ENCODE assay signal across 22 mouse cellular contexts in the genomic region with DNA sequence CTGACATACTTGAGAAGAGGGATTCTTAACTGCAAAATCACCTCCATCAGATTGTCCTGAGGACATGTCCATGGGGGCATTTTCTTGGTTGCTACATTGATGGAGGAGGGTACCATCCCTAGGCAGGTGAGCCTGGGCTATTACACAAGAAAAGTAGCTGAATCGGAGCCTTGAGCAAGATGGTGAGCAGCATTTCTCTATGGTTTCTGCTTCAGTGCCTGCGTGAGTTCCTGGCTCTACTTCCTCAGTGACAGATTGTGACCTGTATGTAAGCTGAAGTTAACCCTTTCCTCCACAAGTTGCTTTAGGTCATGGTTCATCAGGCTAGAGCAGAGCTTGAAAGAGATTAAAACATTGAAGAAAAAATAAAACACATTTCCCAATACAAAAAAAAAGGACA. TPM values are rescaled to one million over a fixed set of nuclear protein-coding genes. Genes with fewer than 3 reads are reported as not detected.
DNase-seq lines count a peak whose midpoint lies in the region; ATAC-seq lines count a peak whose summit lies in the region.
"Had no signal": no experiment of that assay in that cellular context is flagged by ENCODE, and none has a peak within 500 bp of the region (broad histone marks: within the 10 kb centered on the region; RNA-seq: fewer than 3 reads in every experiment).

No protein-coding gene starts in this region.

- no peaks in the 10 kb centered on the region for H3K36me3 ChIP-seq in kidney, embryonic 15.5 days
- H3K36me3 ChIP-seq: embryonic facial prominence, embryonic 15.5 days; hindbrain, embryonic 12.5 days; lung, embryonic 15.5 days had no signal

- H3K27ac ChIP-seq in kidney, embryonic 15.5 days = no peak overlapping the region
- H3K27ac ChIP-seq: embryonic facial prominence, embryonic 15.5 days; hindbrain, embryonic 12.5 days; lung, embryonic 15.5 days; macrophage had no signal

- H3K9me3 ChIP-seq in kidney, embryonic 15.5 days (replicated peaks) = no peaks in the 10 kb centered on the region
- H3K9me3 ChIP-seq: embryonic facial prominence, embryonic 15.5 days; hindbrain, embryonic 12.5 days; lung, embryonic 15.5 days had no signal

- no peak overlapping the region for H3K4me2 ChIP-seq in kidney, embryonic 15.5 days
- H3K4me2 ChIP-seq: embryonic facial prominence, embryonic 15.5 days; hindbrain, embryonic 12.5 days; liver, embryonic 11.5 days; lung, embryonic 15.5 days had no signal

- no peak overlapping the region for H3K4me3 ChIP-seq in kidney, embryonic 15.5 days (replicated peaks)
- H3K4me3 ChIP-seq: embryonic facial prominence, embryonic 15.5 days; hindbrain, embryonic 12.5 days; lung, embryonic 15.5 days had no signal

- peaks cover 27% of the 10 kb centered on the region for H3K4me1 ChIP-seq in kidney, embryonic 15.5 days
- H3K4me1 ChIP-seq: embryonic facial prominence, embryonic 15.5 days; hindbrain, embryonic 12.5 days had no signal

- ATAC-seq in megakaryocyte, adult 5-6 weeks (ENCODE audit: poor library complexity, severe bottlenecking) = peak; percentile 72
- no peak for ATAC-seq in kidney, embryonic 15.5 days (replicated peaks; ENCODE audit: low FRiP score)
- ATAC-seq: forebrain, postnatal 0 days; Patski had no signal

- no peaks in the 10 kb centered on the region for H3K27me3 ChIP-seq in kidney, embryonic 15.5 days
- H3K27me3 ChIP-seq: embryonic facial prominence, embryonic 15.5 days; hindbrain, embryonic 12.5 days; lung, embryonic 15.5 days; Patski had no signal

- DNase-seq in B cell, adult 2 months = peak; percentile 14 to 16
- DNase-seq in brain, adult 2 months (ENCODE audit: low read depth, low spot score) = peak; percentile 83
- DNase-seq in cerebellum, adult 9-10 months = peak; percentile 71
- no peak for DNase-seq in adrenal gland, adult 2 months
- no peak for DNase-seq in left cerebral cortex, adult 8-10 months (ENCODE audit: low spot score in 2 of 2)
- DNase-seq in layer of hippocampus, adult 9-11 months = no peak
- DNase-seq: adrenal gland, postnatal 25 days; embryo, embryonic 11 days; forebrain, postnatal 0 days; gastrocnemius, postnatal 36 days; kidney, adult 8-10 months; midbrain, embryonic 14.5 days; thymus, postnatal 36 days had no signal

- 18% methylated on average over 2 of the region's 2 CpGs for WGBS in kidney, embryonic 15.5 days

- no peak overlapping the region for H3K9ac ChIP-seq in kidney, embryonic 15.5 days
- H3K9ac ChIP-seq: embryonic facial prominence, embryonic 15.5 days; forebrain, postnatal 0 days; hindbrain, embryonic 12.5 days; lung, embryonic 15.5 days had no signal

RNA-seq across cellular contexts. Expression of gene Plekhs1, which starts 6.1 kb away (rescaled TPM):
- total RNA-seq in megakaryocyte, adult 5-6 weeks (2015) = 0.14 TPM in 1 of 2 replicates, not detected in the other
- total RNA-seq in megakaryocyte, adult 5-6 weeks (2017) = 0.07 TPM in 1 of 2 replicates, not detected in the other
- under 1 TPM; 0.24 to 0.37 TPM for total RNA-seq in adrenal gland, adult 2 months (2021)
- 0.10 TPM in 1 of 2 replicates, not detected in the other for polyA plus RNA-seq in adrenal gland, adult 2 months (2012; rRNA removed)
- total RNA-seq in left cerebral cortex, adult 8-10 months (2022) = 1 to 10 TPM in 1 of 4 experiments, under 1 TPM in 3; 0.34 to 1.0 (median 0.79) TPM
- polyA plus RNA-seq in kidney, embryonic 15.5 days (2015; fragmentation: Nextera tagmentation; extraction: Ambion mirVana) = 0.74 and 1.0 TPM in 2 replicates
- polyA plus RNA-seq: limb, embryonic 11.5 days; liver, embryonic 11.5 days; macrophage had no signal

RNA-seq across cellular contexts. Expression of gene Casp7, which starts 58.4 kb away (rescaled TPM):
- 35.8 and 41.4 TPM in 2 replicates for total RNA-seq in megakaryocyte, adult 5-6 weeks (2015)
- total RNA-seq in megakaryocyte, adult 5-6 weeks (2017) = 30.3 and 31.4 TPM in 2 replicates
- total RNA-seq in adrenal gland, adult 2 months (2021) = 1 to 10 TPM; 7.3 to 7.9 TPM
- 3.8 and 4.2 TPM in 2 replicates for polyA plus RNA-seq in adrenal gland, adult 2 months (2012; rRNA removed)
- 1 to 10 TPM; 3.7 to 4.6 (median 4.0) TPM for total RNA-seq in left cerebral cortex, adult 8-10 months (2022)
- 26.1 and 27.0 TPM in 2 replicates for polyA plus RNA-seq in kidney, embryonic 15.5 days (2015; fragmentation: Nextera tagmentation; extraction: Ambion mirVana)

Comparison
In these comparisons a context has a peak if more than half of its experiments do, and no peak if none do; other contexts are left out.
1. DNase-seq: peak in B cell, adult 2 months (2 of 2), brain, adult 2 months (single experiment) and cerebellum, adult 9-10 months (single experiment); none in adrenal gland, adult 2 months (single experiment), left cerebral cortex, adult 8-10 months (0 of 2) and layer of hippocampus, adult 9-11 months (single experiment).